Mouse (Mus musculus): ENCODE results near the gene Usp7. TPM values are rescaled to one million over a fixed set of nuclear protein-coding genes. Genes with fewer than 3 reads are reported as not detected.
A peak's percentile ranks its signal among the peaks of the same experiment; 100 is the strongest.
"Not testable (repeated sequence)": the region's sequence is repeated elsewhere in the genome, so short reads cannot be mapped to it uniquely, and the experiment has no call there.

Gene Usp7
- polyA plus RNA-seq, 1 experiment from 2014 or later = 26.7 TPM

DNA sequence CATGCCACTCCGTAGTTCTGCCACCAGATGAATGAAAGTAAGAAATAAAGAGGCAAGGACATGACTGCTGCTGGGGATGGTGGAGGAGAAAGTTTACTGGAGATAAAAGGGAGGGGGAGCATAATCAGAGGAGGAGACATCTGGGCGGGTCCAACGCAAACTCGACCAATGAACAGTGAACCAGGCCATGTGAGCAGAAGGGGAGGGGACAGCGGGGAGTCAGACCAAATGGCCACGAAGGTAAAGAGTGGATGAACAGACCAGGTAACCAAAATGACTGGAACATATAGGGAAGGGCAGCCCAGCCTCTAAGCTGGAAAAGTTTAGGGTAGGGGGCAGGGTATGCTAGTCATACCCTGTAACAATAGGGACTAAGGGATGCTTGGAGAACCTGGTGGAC lies 10.9 kb downstream of the Usp7 start:
- Histone ChIP-seq H3K27me3 (replicated peaks) (no peaks in the 10 kb centered on the region), H3K4me1 (0 out of 2 replicates have a peak, but pooled peaks cover 2% of the 10 kb centered on the region), H3K9ac (no peak overlapping the region), H3K9me3 (no peaks in the 10 kb centered on the region), H3K36me3 (no peaks in the 10 kb centered on the region), H3K4me2 (no peak overlapping the region), H3K27ac (no peak overlapping the region), H3K4me3 (replicated peaks) (no peak overlapping the region)
- WGBS = 65% methylated on average over 6 of the region's 6 CpGs
- ATAC-seq (ENCODE audit: insufficient read depth, low FRiP score, low read depth) = no peak

DNA sequence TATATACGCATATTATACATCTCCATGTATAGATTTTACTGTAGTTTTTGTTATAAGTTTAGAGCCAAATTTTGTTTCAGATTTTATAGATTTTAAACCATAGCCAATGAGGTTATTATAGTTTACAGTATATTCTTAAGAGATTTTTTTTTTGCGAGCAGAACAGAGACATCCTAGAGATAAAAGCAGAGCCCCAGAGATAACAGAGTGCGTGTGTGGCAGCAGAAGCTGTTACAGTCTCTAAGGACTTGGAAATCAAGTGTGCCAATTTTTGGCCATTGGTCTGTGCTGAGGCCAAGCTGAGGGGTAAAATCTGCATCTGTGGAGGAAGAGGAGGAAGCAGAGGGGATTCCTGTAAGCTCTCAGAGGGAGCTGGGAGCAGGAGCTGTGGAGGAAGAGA lies 11.9 kb downstream of the Usp7 start:
- WGBS = 80% methylated on average over 3 of the region's 3 CpGs
- Histone ChIP-seq H3K4me1 (0 out of 2 replicates have a peak, but pooled peaks cover 2% of the 10 kb centered on the region), H3K27me3 (replicated peaks) (no peaks in the 10 kb centered on the region), H3K4me2 (no peak overlapping the region), H3K9me3 (no peaks in the 10 kb centered on the region), H3K9ac (no peak overlapping the region), H3K27ac (no peak overlapping the region), H3K4me3 (replicated peaks) (no peak overlapping the region), H3K36me3 (no peaks in the 10 kb centered on the region)
- no peak for ATAC-seq (ENCODE audit: insufficient read depth, low FRiP score, low read depth)

DNA sequence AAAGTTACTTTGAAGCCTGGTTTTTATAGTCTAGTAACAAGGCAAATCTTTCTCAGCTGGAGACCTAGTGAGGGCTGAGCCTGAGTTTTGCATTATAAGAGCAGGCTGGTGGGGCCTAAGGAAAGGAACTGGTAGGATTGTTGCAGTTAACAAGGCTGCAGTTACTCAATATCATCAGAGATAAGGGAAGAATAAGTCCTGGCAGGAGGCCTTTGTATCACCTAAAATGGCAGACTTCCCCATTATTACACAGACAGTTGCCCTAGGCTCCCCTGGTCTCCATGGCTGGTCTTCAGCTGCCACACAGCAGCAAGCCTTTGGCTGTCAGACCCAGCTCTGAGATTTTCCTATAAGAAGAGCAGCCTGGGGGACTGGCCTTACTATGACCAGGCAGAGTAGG lies 13.4 kb downstream of the Usp7 start:
- no peaks in the 10 kb centered on the region for H3K36me3 ChIP-seq
- H3K9ac ChIP-seq = no peak overlapping the region
- no peaks in the 10 kb centered on the region for H3K9me3 ChIP-seq
- no peak overlapping the region for H3K27ac ChIP-seq
- H3K4me2 ChIP-seq = no peak overlapping the region
- no peak overlapping the region for H3K4me3 ChIP-seq (replicated peaks)
- H3K4me1 ChIP-seq = 0 out of 2 replicates have a peak, but pooled peaks cover 2% of the 10 kb centered on the region
- ATAC-seq (ENCODE audit: insufficient read depth, low FRiP score, low read depth) = no peak
- no peaks in the 10 kb centered on the region for H3K27me3 ChIP-seq (replicated peaks)

DNA sequence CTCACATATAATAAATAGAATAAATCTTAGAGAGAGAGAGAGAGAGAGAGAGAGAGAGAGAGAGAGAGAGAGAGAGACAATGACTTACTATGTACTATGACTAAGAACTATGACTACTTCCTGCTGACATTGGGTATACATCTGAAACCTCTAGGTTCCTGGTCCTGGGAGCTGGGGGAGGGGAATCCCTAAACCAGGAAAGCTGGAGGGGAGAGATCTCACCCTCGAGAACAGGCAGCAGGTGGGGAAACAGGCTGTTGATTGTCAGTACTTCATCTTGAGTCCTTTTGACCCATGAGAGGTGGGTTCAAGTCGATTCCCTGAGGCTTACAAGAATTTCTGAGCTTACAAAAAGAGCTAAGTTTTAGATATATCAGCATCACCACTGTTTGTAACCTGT lies 14.9 kb downstream of the Usp7 start:
- Histone ChIP-seq H3K9ac (no peak overlapping the region), H3K27ac (no peak overlapping the region), H3K4me1 (0 out of 2 replicates have a peak, but pooled peaks cover 2% of the 10 kb centered on the region), H3K9me3 (no peaks in the 10 kb centered on the region), H3K27me3 (replicated peaks) (no peaks in the 10 kb centered on the region), H3K4me3 (replicated peaks) (no peak overlapping the region), H3K36me3 (no peaks in the 10 kb centered on the region), H3K4me2 (no peak overlapping the region)
- WGBS = 64% methylated on average over 2 of the region's 2 CpGs
- no peak for ATAC-seq (ENCODE audit: insufficient read depth, low FRiP score, low read depth)

DNA sequence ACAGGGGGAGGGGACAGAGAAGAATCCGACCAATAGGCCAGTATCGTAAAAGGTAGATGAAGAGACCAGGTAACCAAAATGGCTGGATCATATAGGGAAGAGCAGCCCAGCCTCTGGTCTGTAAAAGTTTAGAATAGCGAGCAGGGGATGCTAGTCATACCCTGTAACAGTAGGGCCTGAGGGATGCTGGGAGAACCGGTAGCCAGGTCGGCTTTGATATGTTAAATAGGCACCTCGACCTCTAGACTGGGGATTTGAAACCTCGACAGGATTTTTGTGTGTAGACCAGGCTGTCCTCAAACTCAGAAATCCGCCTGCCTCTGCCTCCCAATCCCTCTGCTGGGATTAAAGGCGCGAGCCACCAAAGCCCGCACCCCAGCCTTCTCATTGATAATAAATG lies 15.5 kb downstream of the Usp7 start:
- H3K4me2 ChIP-seq = no peak overlapping the region
- no peak overlapping the region for H3K9ac ChIP-seq
- H3K36me3 ChIP-seq = no peaks in the 10 kb centered on the region
- 88% methylated on average over 11 of the region's 11 CpGs for WGBS
- H3K27ac ChIP-seq = no peak overlapping the region
- H3K9me3 ChIP-seq = no peaks in the 10 kb centered on the region
- ATAC-seq (ENCODE audit: insufficient read depth, low FRiP score, low read depth) = no peak
- 0 out of 2 replicates have a peak, but pooled peaks cover 2% of the 10 kb centered on the region for H3K4me1 ChIP-seq
- H3K4me3 ChIP-seq (replicated peaks) = no peak overlapping the region
- no peaks in the 10 kb centered on the region for H3K27me3 ChIP-seq (replicated peaks)

DNA sequence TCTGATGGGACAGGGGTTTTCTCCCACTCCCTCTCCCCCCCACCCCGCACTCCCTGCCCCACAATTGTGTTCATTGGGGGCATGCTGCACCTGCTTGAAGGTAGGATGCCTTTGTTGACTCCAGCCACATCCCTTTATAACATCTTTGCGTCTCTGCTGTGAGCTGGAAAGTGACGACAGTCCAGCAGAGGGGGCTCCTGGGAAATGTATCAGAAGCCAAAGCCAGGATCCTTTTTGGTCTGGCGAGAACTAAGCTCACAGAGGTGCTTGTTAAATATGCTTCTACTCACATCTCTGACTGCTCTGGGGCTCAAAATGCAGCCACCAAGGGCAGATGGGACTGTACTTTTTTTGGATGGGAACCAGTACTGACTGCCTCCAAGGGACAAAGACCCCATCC lies 21.0 kb downstream of the Usp7 start:
- 42% methylated on average over 4 of the region's 4 CpGs for WGBS
- H3K9ac ChIP-seq = no peak overlapping the region

DNA sequence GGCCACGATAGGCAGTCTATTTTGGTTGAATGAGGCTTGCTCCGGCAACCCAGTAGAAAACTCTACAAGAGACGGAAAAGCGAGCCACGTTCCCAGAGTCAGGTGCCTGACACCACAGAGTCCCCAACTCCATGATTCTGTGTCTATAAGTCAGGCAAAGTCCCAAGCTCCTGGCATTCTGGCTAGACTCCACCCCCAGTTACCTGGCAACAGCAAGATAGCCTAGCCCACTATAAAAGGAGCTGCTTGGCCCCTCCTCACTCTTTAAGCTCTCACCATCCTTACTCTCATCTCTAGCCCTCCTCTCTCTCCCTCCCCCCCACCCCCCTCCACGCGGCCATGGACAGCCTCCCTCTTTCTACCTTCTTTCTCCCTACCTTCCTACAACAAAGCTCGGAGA lies 21.8 kb downstream of the Usp7 start:
- not testable (repeated sequence) for ATAC-seq (ENCODE audit: insufficient read depth, low FRiP score, low read depth); H3K27ac ChIP-seq; H3K4me2 ChIP-seq; H3K9ac ChIP-seq; H3K36me3 ChIP-seq; H3K4me3 ChIP-seq (replicated peaks); H3K27me3 ChIP-seq (replicated peaks); H3K4me1 ChIP-seq; H3K9me3 ChIP-seq
- WGBS = 53% methylated on average over 7 of the region's 8 CpGs

More for the DNA sequence above, 21.0 kb downstream of the Usp7 start:
- Histone ChIP-seq H3K9me3 (no peaks in the 10 kb centered on the region), H3K4me3 (replicated peaks) (no peak overlapping the region), H3K27me3 (replicated peaks) (no peaks in the 10 kb centered on the region), H3K36me3 (no peaks in the 10 kb centered on the region), H3K27ac (no peak overlapping the region), H3K4me1 (no peaks in the 10 kb centered on the region), H3K4me2 (no peak overlapping the region)
- no peak for ATAC-seq (ENCODE audit: insufficient read depth, low FRiP score, low read depth)

DNA sequence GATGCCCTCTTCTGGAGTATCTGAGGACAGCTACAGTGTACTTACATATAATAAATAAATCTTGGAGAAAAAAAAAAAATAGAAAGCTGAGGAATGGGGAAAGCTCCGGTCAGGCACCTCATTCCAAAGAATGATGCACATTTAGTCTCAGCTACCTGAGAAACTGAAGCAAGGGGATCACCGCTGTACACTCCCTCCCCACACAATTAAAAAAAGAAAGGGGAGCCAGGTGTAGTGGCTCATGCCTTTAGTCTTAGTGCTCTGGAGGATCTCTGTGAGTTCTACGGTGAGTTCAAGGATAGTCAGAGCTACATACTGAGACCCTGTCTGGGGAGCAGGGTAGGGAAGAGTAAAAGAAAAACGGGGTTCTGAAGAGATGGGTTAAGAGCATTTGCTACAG lies 22.6 kb downstream of the Usp7 start:
- 53% methylated on average over 4 of the region's 4 CpGs for WGBS
- Histone ChIP-seq H3K4me1 (no peaks in the 10 kb centered on the region), H3K9ac (no peak overlapping the region), H3K27me3 (replicated peaks) (no peaks in the 10 kb centered on the region), H3K27ac (no peak overlapping the region), H3K4me3 (replicated peaks) (no peak overlapping the region), H3K4me2 (no peak overlapping the region), H3K9me3 (no peaks in the 10 kb centered on the region), H3K36me3 (no peaks in the 10 kb centered on the region)
- no peak for ATAC-seq (ENCODE audit: insufficient read depth, low FRiP score, low read depth)

DNA sequence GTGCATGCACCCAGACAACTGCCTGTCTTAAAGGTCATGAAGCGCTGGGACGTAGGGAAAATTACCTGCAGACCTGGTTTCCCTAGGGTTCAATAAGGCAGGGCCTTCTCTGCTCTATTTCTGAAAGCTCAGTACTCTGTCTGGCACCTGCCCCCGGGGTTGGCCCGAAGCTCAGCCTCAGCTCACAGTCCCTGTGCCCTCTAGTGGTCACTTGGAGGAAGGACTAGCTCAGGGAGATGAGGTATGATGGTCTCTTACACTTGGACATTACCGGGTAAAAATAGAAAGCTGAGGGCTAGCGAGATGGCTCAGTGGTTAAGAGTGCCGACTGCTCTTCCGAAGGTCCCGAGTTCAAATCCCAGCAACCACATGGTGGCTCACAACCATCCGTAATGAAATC lies 23.0 kb downstream of the Usp7 start:
- Histone ChIP-seq H3K4me3 (replicated peaks) (no peak overlapping the region), H3K4me1 (no peaks in the 10 kb centered on the region), H3K9ac (no peak overlapping the region), H3K27me3 (replicated peaks) (no peaks in the 10 kb centered on the region), H3K36me3 (no peaks in the 10 kb centered on the region), H3K9me3 (no peaks in the 10 kb centered on the region), H3K27ac (no peak overlapping the region), H3K4me2 (no peak overlapping the region)
- ATAC-seq (ENCODE audit: insufficient read depth, low FRiP score, low read depth) = peak; percentile 78
- WGBS = 11% methylated on average over 10 of the region's 10 CpGs

DNA sequence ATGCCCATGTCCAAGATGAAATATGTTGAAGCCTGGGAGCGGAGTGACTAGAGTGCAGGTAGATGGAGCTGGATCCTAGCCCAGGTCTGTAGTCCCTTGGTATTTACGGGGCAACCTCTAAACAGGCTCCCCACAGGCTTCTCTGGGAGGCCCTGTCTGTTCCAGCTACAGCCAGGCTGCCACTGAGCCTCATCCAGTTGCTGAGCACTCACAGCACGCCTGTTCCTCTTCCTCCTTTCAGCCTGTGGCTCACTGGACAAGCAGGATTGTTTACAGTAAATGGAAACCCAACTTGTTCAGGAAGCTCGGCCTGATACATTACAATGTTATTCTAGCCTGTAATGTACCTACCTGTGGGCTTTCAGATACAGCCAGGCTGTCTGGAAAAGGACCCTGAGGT lies 23.5 kb downstream of the Usp7 start:
- no peaks in the 10 kb centered on the region for H3K9me3 ChIP-seq
- 61% methylated on average over 4 of the region's 4 CpGs for WGBS
- no peaks in the 10 kb centered on the region for H3K4me1 ChIP-seq
- no peak overlapping the region for H3K9ac ChIP-seq
- no peaks in the 10 kb centered on the region for H3K36me3 ChIP-seq
- no peaks in the 10 kb centered on the region for H3K27me3 ChIP-seq (replicated peaks)
- H3K4me2 ChIP-seq = no peak overlapping the region
- ATAC-seq (ENCODE audit: insufficient read depth, low FRiP score, low read depth) = 0 out of 2 replicates have a peak, but pooled peaks have one; percentile 11
- H3K4me3 ChIP-seq (replicated peaks) = no peak overlapping the region
- H3K27ac ChIP-seq = no peak overlapping the region

DNA sequence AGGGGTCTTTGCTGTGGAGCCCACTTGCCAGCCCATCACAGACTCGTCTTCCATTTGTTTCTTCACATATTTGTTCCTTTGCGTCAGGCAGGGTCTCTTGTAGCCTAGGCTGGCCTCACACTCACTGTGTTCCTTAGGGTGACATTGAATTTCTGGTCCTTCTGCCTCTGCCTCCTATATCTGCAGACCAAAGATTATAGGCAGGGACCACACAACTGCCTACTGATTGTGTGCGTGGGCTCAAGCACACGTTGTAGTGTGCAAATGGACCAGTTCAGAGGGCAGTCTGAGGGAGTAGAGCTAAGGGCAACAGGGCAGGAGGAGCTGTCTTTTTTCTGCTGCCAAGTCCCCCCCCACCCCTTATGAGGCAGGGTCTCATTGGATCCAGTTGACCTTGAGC lies 24.0 kb downstream of the Usp7 start:
- H3K27me3 ChIP-seq (replicated peaks) = no peaks in the 10 kb centered on the region
- no peak overlapping the region for H3K4me3 ChIP-seq (replicated peaks)
- H3K27ac ChIP-seq = no peak overlapping the region
- 82% methylated on average over 4 of the region's 4 CpGs for WGBS
- H3K9ac ChIP-seq = no peak overlapping the region
- no peaks in the 10 kb centered on the region for H3K36me3 ChIP-seq
- H3K4me2 ChIP-seq = no peak overlapping the region
- ATAC-seq (ENCODE audit: insufficient read depth, low FRiP score, low read depth) = no peak
- H3K9me3 ChIP-seq = no peaks in the 10 kb centered on the region
- H3K4me1 ChIP-seq = no peaks in the 10 kb centered on the region

DNA sequence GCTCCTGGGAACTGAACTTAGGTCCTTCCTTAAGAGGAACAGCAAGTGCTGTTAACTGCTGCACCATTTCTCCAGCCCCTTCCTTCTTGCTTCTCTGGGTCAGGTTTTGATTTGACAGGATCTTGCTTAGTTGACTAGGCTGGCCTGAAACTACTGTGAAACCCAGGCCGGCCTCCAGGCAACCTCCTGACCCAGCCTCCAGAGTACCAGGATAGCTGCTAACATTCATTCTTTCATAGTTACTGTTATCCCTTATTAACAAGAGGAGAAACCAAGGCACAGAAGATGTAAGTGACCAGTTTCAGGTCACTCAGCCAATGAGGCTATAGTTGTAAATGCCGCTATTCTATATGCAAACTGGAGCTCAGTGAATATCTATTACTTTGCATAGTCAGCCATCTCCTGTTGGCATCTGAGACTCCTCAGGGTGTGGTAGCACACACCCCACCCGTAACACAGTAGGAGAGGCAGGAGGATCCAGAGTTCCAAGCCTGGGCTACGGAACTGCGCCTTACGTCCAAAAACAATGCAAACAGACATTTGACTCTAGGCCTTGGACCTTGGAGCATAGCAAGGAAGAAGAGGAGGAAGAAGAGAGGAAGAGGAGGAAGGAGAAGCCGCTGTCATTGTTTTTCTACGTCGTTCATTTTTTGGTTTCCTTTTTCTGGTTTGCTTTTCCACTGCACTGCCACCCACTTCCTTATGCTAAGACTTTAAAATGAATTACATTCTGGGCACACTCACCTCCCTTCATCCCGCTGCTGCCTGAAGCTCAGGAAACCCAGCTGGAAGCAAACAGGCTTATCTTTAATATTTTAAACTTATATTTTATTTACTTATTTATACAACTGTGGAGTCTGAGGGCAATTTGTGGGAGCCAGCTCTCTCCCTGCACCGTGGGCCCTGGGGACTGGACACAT lies 24.7 kb downstream of the Usp7 start:
- H3K36me3 ChIP-seq = no peaks in the 10 kb centered on the region
- WGBS = 80% methylated on average over 11 of the region's 11 CpGs
- H3K4me1 ChIP-seq = no peaks in the 10 kb centered on the region
- H3K4me3 ChIP-seq (replicated peaks) = no peak overlapping the region
- no peak overlapping the region for H3K9ac ChIP-seq
- H3K27me3 ChIP-seq (replicated peaks) = no peaks in the 10 kb centered on the region
- H3K4me2 ChIP-seq = no peak overlapping the region
- no peaks in the 10 kb centered on the region for H3K9me3 ChIP-seq
- no peak overlapping the region for H3K27ac ChIP-seq
- no peak for ATAC-seq (ENCODE audit: insufficient read depth, low FRiP score, low read depth)

Data from stomach, embryonic 15.5 days (tissue).